Mouse (Mus musculus): Measurements from ENCODE around the gene Ikzf3.

DNA sequence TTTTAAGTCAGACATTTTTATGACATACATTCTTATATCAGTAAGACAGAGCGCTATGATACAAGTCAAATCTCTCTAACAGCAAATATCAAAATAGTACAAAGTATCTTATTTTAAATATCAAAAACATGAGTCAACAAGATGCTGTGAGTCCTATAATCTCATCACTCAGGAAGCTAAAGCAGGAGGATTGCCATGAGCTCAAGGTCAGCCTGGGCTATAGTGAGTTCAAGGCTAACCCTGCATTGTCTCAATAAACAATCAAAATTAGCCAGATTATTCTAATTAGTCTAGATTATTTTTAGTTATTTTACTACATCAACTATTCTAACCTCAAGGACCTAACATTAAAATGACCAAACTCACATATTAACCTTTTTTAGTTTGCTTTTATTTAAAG lies 2.4 kb downstream of the Ikzf3 start:
- TF ChIP-seq POLR2A (IDR thresholded peaks at IDR 0.05; ENCODE audit: insufficient read length, low read depth), result no peak
- no peak for TF ChIP-seq SRF (IDR thresholded peaks at IDR 0.05; ENCODE audit: control insufficient read depth, insufficient read length, low read depth)
- no peak for TF ChIP-seq REST (IDR thresholded peaks at IDR 0.05; ENCODE audit: insufficient read depth, insufficient read length)
- TF ChIP-seq CEBPB (IDR thresholded peaks at IDR 0.05; ENCODE audit: insufficient read depth, poor library complexity, severe bottlenecking), result no peak
- no peak for TF ChIP-seq MYOG (IDR thresholded peaks at IDR 0.05; ENCODE audit: control insufficient read depth in 1 of 3, insufficient read depth in 1 of 3, insufficient read length in 2 of 3, low read depth in 2 of 3)
- TF ChIP-seq E2F4 (IDR thresholded peaks at IDR 0.05; ENCODE audit: insufficient read depth), result no peak
- TF ChIP-seq USF1 (IDR thresholded peaks at IDR 0.05; ENCODE audit: low read depth), result no peak
- TF ChIP-seq MAX (IDR thresholded peaks at IDR 0.05; ENCODE audit: low read depth), result no peak
- no peak for TF ChIP-seq MYOD1 (IDR thresholded peaks at IDR 0.05; ENCODE audit: control insufficient read depth in 1 of 3, insufficient read length in 2 of 3, low read depth in 2 of 3)
- no peak for TF ChIP-seq TCF12 (IDR thresholded peaks at IDR 0.05; ENCODE audit: insufficient read depth, poor library complexity, severe bottlenecking)
- TF ChIP-seq POLR2AphosphoS2 (IDR thresholded peaks at IDR 0.05; ENCODE audit: insufficient read length, low read depth), result no peak
- TF ChIP-seq TCF3 (IDR thresholded peaks at IDR 0.05; ENCODE audit: insufficient read length, low read depth), result no peak
